Mouse (Mus musculus) heart, postnatal 0 days (tissue): ENCODE results near the gene Gm28042. TPM values are rescaled to one million over a fixed set of nuclear protein-coding genes. Genes with fewer than 3 reads are reported as not detected.

Source experiments
- ATAC-seq: fragments of 200-750 bp; cut with Nextera tagmentation; 2 replicates; pipeline ENCODE4 v1.8.0; 2017; ENCODE audit warnings: low read depth, moderate number of reproducible peaks, moderate library complexity; ENCODE audit not compliant: insufficient read depth
- DNase-seq: peaks from one replicate; pipeline ENCODE4 v3.0.0-alpha.2; 2016; ENCODE audit warnings: low spot score
- H3K27ac ChIP-seq: fragments of 300-500 bp; sonication (generic); 2 replicates; pipeline ENCODE4 v1.5.1; 2014; ENCODE audit warnings: low read depth, mild to moderate bottlenecking
- H3K27me3 ChIP-seq: fragments of 300-500 bp; sonication (generic); 2 replicates; pipeline ENCODE4 v1.6.1; 2014; ENCODE audit warnings: low read length, mixed read lengths; ENCODE audit not compliant: control insufficient read depth, insufficient read depth
- H3K36me3 ChIP-seq: fragments of 300-500 bp; sonication (generic); replicated peaks from 2 replicates; pipeline ENCODE4 v1.6.1; 2014; ENCODE audit warnings: low read length, mixed read lengths; ENCODE audit not compliant: control insufficient read depth, insufficient read depth
- H3K4me1 ChIP-seq: fragments of 300-500 bp; sonication (generic); 2 replicates; pipeline ENCODE4 v1.6.1; 2014; ENCODE audit warnings: antibody characterized with exemption; ENCODE audit not compliant: control insufficient read depth, insufficient read depth
- H3K4me2 ChIP-seq: fragments of 300-500 bp; sonication (generic); 2 replicates; pipeline ENCODE4 v1.6.1; 2014; ENCODE audit warnings: low read depth, mild to moderate bottlenecking, low read length, moderate library complexity
- H3K4me3 ChIP-seq: fragments of 300-500 bp; sonication (generic); 2 replicates; pipeline ENCODE4 v1.5.1; 2014; ENCODE audit warnings: low read depth, low read length
- H3K9ac ChIP-seq: fragments of 300-500 bp; sonication (generic); replicated peaks from 2 replicates; pipeline ENCODE4 v1.6.1; 2014; ENCODE audit warnings: low read depth, low read length, mixed read lengths
- H3K9me3 ChIP-seq: fragments of 300-500 bp; sonication (generic); replicated peaks from 2 replicates; pipeline ENCODE4 v1.6.1; 2016; ENCODE audit warnings: low read length; ENCODE audit not compliant: control insufficient read depth
- CTCF ChIP-seq: IDR thresholded peaks from 2 replicates; pipeline ENCODE4 v1.5.1; 2016; ENCODE audit warnings: antibody characterized with exemption, control low read depth, low read depth
- EP300 ChIP-seq: IDR thresholded peaks from 2 replicates; pipeline ENCODE4 v1.6.1; 2016; ENCODE audit warnings: antibody characterized with exemption, low read depth
- WGBS: fragments of 180-500 bp; shearing (Covaris S2); extraction: QIAGEN DNeasy Blood & Tissue Kit; methylation state at CpG from one replicate; pipeline ENCODE4 v1.1.7; 2014; 5-methylcytosine and 5-hydroxymethylcytosine counted together
- polyA plus RNA-seq: library from polyadenylated mRNA; unstranded; fragments of >200 nt; fragmentation: Nextera tagmentation; extraction: Ambion mirVana; gene quantifications from 2 replicates; pipeline ENCODE4 v1.2.1, GENCODE M21; 2015
- total RNA-seq: library from RNA; depleted of rRNA; stranded (reverse); fragments of >200 nt; gene quantifications from 2 replicates; pipeline ENCODE4 v1.2.3, GENCODE M21; 2014; ENCODE audit warnings: low replicate concordance

The Gm28042 gene
- total and polyA plus RNA-seq, 2 experiments from 2014 or later: 1.4 to 18.7 TPM

DNA sequence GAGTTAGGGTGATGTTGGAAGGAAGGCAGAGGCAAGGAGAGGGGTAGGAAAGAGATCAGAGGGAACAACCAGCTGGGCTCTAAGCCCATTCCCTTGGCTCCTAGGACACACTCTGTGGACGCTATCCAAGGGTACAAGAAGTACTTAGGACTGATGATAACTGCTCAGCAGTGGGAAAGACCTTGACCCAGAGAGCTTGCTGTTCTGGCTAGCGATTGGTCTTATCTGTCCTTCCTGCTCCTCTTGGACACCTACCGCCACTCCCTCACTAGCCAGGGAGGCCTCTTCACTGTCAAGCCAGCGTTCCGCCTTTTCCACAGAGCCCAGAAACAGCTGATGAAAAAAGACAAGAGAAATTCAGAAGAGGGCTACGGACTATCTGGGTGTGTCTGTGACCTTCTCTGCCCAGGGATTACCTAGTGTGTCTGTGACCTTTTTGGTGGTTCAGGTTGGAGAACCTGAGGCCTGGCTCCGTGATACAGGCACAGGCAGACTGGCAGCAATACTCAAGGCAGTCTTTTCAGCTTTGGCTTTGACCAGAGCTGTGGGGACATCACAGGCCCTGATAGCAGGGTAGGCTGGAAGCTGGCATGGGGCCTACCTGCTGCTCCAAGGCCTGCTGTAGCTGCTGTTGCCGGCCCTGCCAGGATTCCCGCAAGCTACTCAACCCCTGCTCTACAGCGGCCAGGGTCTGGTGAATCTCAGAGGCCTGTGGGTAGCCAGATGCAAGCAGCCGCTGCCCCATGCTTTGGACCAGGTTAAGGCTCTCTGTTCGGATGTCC lies 27.7 kb downstream of the Gm28042 start:
- Histone ChIP-seq H3K4me2 (no peak overlapping the region), H3K4me3 (no peak overlapping the region), H3K9me3 (no peaks in the 10 kb centered on the region), H3K27me3 (no peaks in the 10 kb centered on the region), H3K36me3 (no peaks in the 10 kb centered on the region), H3K27ac (peak overlapping the region; percentile 94), H3K4me1 (peaks cover 26% of the 10 kb centered on the region), H3K9ac (0 out of 2 replicates have a peak overlapping the region, but pooled peaks have one; percentile 20)
- DNase-seq (peak; percentile 77), ATAC-seq (peak; percentile 81)
- TF ChIP-seq CTCF: no peak
- TF ChIP-seq EP300: 0 out of 2 replicates have a peak, but pooled peaks have one; percentile 36
- WGBS: 39% methylated on average over 12 of the region's 12 CpGs

- ATAC-seq: no peak
- Histone ChIP-seq H3K9ac (no peak overlapping the region), H3K27ac (peak overlapping the region; percentile 94), H3K27me3 (no peaks in the 10 kb centered on the region), H3K36me3 (no peaks in the 10 kb centered on the region), H3K4me2 (no peak overlapping the region), H3K9me3 (no peaks in the 10 kb centered on the region), H3K4me3 (no peak overlapping the region), H3K4me1 (peaks cover 26% of the 10 kb centered on the region)
- 60% methylated on average over 10 of the region's 10 CpGs for WGBS
- TF ChIP-seq CTCF: no peak
- no peak for TF ChIP-seq EP300
- no peak for DNase-seq
These were observed 28.6 kb downstream of the Gm28042 start for GRCm38 (mm10) chr2:120055923-120056322.

DNA sequence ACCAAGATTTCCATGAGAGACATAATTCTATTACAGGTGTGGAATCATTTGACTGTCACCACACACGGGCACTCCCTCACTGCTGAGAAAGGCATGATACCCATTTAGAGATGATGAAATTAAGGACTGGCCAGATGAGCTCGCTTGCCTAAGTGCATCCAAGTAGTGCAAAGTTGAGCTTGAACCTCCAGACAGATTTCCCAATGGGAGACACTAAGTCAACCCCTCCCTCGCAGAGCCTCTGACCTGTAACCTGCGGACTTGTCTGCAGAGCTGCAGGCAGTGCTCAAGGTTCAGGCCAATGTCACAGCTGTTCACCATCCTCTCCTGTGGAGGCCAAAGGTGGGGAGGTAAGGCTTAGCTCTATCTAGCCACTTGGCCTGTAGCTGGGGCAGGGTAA lies 31.5 kb downstream of the Gm28042 start:
- Histone ChIP-seq H3K4me1 (peaks cover 26% of the 10 kb centered on the region), H3K27ac (no peak overlapping the region), H3K27me3 (no peaks in the 10 kb centered on the region), H3K9me3 (no peaks in the 10 kb centered on the region), H3K4me3 (no peak overlapping the region), H3K36me3 (no peaks in the 10 kb centered on the region), H3K4me2 (no peak overlapping the region), H3K9ac (no peak overlapping the region)
- 83% methylated on average over 4 of the region's 4 CpGs for WGBS
- no peak for ATAC-seq
- no peak for DNase-seq
- TF ChIP-seq CTCF (no peak), EP300 (no peak)

GRCm38 (mm10) chr2:120059466-120059865 lies 32.2 kb downstream of the Gm28042 start:
- Histone ChIP-seq H3K4me1 (peaks cover 20% of the 10 kb centered on the region), H3K27ac (no peak overlapping the region), H3K9me3 (no peaks in the 10 kb centered on the region), H3K9ac (no peak overlapping the region), H3K36me3 (no peaks in the 10 kb centered on the region), H3K4me2 (no peak overlapping the region), H3K4me3 (no peak overlapping the region), H3K27me3 (peaks cover 3% of the 10 kb centered on the region; the same call in 1 of the 2 replicates)
- WGBS: 89% methylated on average over 3 of the region's 3 CpGs
- DNase-seq (no peak), ATAC-seq (no peak)
- no peak for TF ChIP-seq EP300
- no peak for TF ChIP-seq CTCF

GRCm38 (mm10) chr2:120060190-120060589 lies 32.9 kb downstream of the Gm28042 start:
- no peak for ATAC-seq
- Histone ChIP-seq H3K4me3 (no peak overlapping the region), H3K9ac (no peak overlapping the region), H3K4me1 (peaks cover 15% of the 10 kb centered on the region), H3K27ac (no peak overlapping the region), H3K27me3 (peaks cover 3% of the 10 kb centered on the region; the same call in 1 of the 2 replicates), H3K36me3 (no peaks in the 10 kb centered on the region), H3K9me3 (no peaks in the 10 kb centered on the region), H3K4me2 (no peak overlapping the region)
- 66% methylated on average over 6 of the region's 6 CpGs for WGBS
- TF ChIP-seq CTCF (no peak), EP300 (no peak)
- DNase-seq: no peak

DNA sequence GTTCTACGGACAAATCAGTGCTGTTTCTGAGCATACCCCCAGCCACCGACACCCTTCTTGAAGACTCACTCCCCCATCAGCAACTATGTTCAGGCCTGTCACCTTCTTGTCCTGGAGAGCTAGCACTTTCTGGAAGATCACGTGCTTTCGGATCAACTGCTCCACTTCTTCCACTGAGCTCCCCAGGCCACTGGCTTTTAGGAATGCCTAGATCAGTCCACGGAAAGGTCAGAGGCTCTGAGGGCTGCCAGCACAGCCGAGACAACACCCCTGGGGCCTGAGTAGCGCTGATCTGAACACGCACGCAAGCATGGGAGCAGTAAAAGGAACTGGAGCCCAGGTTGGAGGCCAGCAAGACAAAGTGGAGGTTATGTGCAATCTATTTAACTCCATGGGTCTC lies 33.4 kb downstream of the Gm28042 start:
- H3K4me2 ChIP-seq: no peak overlapping the region
- H3K9ac ChIP-seq: no peak overlapping the region
- peaks cover 3% of the 10 kb centered on the region; the same call in 1 of the 2 replicates for H3K27me3 ChIP-seq
- WGBS: 71% methylated on average over 9 of the region's 9 CpGs
- no peaks in the 10 kb centered on the region for H3K36me3 ChIP-seq
- H3K9me3 ChIP-seq: no peaks in the 10 kb centered on the region
- ATAC-seq (no peak), DNase-seq (no peak)
- TF ChIP-seq EP300 (no peak), CTCF (no peak)
- H3K27ac ChIP-seq: no peak overlapping the region
- no peak overlapping the region for H3K4me3 ChIP-seq
- H3K4me1 ChIP-seq: peaks cover 10% of the 10 kb centered on the region
